Mouse (Mus musculus) layer of hippocampus, adult 18-20 months (tissue): ENCODE data around the gene Tmem259. TPM values are rescaled to one million over a fixed set of nuclear protein-coding genes. Genes with fewer than 3 reads are reported as not detected.
A peak's percentile ranks its signal among the peaks of the same experiment; 100 is the strongest.

Experiments used
- DNase-seq, 2 experiments: peaks; one replicate each; pipeline ENCODE4 v3.0.0; 2022; ENCODE audit warnings: low spot score in 2 of 2
- total RNA-seq, 2 experiments: library from RNA; stranded (reverse); gene quantifications; 2 replicates each; pipeline ENCODE4 v1.2.3; 2021

Gene Tmem259
- total RNA-seq, 2 experiments from 2014 or later: 118 to 123 TPM

DNA sequence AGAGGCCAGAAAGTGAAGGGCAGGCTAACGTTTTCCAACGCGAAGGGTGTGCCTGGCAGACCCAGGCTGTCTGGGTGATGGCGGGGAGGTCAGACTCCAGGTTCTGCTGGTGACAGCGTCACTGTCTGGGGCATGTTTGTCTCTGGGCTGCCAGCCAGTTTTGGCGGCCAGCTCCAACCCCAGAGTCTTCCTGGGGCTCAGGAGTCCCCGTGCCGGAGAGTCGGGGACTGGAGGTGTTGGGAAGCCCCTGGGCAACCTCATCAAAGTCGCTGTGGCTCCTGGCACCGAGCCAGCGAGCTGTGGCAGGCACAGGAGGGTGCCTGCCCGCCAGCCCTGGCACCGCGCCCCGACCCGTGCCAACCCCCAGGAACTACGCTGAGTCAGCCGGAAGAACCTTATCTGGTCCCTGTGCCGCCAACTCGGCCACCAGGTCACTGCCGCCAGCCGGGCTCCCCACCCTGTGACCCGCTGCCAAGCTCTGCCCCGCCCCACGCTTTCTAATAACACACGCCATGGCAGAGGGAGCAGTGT is 47.2 kb downstream of the Tmem259 start:
- no peak for DNase-seq

DNA sequence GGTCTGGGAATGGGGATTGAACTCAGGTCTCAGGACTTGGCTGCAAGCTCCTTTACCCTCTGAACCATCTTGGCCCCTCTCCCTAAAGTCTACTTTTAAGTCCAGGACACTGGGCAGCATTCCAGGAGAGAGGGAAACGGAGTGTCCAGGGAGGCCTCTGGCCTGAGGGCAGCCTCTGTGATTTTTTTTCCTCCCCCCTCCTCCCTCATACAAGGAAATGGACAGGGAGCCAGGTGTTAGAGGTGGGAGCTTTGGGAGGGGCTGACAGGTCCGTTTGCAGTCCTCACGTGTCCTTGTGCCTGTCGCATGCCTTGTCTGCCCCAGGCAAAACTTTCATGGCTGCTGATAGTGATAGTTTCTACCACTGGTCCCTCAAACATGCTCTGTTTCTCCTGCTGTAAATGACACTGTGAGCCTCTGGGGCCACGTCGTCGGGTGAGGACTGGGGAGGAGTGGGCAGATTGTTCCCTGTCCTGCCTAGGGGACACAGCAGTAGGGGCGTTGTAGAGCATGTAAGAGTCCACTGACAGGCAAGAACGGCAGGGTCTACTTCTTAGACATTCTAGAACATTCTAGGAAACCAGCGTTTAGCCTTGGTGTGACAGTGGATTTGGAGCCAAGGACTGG is 47.7 kb downstream of the Tmem259 start:
- no peak for DNase-seq

DNA sequence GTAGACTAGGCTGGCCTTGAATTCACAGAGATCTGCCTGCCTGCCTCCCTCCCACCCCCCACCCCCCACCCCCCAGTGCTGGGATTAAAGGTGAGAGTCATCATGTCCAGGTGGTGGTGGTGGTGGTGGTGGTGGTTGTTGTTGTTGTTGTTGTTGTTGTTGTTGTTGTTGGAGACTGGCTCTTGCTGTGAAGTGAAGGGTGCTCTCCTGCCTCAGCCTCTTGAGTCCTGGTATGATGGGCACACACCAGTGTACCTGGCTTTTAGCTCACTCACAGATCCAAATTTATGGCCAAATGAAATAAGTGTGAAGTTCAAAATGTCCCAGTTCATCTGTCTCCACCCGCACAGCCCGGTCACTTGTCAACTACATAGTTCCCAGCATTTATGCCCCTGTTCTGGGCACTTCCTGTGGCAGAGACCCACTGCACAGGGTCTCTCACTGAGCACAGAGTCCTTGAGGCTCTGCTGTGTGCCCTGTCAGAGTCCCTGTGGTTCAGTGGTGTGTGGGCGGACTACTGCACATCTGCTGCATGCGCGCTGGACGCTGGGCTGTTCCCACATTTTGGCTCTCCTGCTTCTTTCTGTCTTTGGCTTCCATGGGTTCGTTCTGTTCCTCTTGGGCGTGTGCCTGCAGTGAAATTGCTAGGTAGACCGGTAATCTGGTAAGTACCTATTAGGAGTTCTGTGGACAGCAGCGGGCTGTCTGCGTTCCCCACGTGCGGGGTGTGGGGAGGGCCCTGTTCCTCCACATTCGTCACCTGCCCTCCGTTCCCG is 49.1 kb downstream of the Tmem259 start:
- no peak for DNase-seq

DNA sequence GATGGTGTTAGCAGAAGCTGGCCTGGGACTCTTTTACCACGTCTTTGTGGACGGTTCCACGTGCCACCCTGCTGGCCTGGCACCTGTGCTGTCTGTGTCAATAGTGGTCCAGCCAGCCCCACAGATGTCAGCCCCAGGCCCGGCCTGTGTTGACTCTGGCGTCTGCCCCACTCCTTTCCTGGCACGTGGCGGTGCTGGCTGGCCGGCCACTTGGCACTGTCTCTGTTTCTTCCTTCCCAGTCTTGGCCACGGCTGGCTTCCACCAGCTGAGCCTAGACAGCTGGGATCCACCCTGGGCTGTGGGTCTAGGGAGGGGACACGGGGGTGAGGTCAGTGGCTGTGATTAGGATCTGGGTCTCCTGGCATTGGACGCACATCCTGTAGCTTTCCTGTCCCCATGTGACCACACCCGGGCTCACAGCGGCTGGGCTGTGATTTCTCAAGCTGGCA is 49.8 kb downstream of the Tmem259 start:
- DNase-seq: peak in 1 of 2 experiments; percentile 65

DNA sequence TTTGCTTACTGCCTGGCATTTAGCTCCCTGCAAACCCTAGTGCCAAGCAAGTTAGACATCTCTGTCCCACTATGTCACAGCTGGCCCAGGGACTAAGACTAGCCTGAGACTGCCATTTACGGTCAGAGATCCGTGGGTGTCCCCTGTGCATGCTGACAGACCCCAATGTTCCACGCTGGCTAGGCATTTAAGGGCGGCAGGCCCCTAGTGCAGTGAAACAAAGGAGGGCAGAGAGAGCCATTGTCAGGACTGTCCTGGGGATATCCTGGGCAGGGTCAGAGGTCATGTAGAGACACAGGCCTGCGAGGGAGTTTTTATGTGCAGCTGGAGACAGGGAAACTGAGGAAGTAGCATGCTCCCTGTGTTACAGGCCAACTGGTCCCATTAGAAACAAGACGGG is 50.3 kb downstream of the Tmem259 start:
- DNase-seq: no peak

DNA sequence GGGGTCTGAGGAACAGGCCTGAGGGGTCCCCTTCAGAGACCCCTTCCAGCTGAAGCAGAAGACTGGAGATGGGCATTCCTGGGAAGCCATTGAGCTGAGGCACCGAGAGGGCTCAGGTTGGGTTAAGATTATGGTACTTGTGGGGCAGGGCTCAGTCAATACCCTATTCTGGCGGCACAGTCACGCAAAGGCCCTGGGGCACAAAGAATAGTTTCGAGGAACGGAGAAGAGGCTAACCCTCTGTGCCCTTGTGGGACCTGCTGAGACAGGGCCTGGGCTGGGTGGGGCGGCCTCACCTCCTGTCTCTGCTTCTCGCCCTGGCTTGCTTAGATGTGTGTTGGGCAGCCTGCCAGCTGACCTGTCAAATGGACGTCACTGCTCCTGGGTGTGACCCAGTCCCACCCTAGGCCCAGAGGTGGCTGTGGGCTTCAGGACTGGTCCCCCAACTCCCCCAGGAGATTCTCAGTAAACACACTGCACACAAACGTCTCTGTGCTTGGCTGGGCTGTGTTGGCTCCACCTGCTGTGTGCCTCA is 50.9 kb downstream of the Tmem259 start:
- DNase-seq: no peak

DNA sequence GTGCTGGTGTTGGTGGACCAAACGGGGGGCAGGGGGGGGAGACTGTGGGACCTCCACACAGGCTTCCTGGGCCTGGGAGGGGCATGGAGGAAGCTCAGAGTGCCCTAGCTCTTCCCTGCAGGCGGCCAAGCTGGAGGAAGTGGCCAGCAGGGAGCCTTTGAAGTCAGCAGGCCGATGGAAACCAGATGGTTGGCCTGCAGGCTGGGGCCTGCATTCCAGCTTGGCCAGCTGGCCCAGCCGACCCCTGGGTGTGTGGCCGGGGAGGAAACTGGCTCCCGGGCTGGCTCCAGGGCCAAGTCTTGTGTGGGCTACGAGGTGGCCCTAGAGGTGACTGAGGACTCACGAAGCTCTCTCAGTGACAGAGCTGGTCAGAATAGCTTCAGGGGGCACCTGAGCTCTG is 51.4 kb downstream of the Tmem259 start:
- no peak for DNase-seq

DNA sequence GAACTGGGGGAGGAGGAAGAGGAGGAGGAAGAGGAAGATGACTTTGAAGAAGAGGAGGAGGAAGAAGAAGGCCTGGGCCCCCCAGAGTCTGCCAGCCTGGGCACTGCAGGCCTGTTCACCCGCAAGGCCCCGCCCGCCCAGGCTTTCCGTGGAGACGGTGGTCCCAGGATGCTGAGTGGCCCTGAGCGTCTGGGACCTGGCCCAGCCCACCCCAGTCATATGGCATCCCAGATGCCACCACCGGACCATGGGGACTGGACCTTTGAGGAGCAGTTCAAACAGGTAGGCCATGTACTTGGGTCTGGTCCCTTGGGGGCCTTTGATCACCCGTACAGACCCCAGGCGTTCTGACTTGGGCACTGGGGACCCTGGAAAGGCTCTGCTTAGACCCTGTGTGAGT is 52.3 kb downstream of the Tmem259 start:
- no peak for DNase-seq

DNA sequence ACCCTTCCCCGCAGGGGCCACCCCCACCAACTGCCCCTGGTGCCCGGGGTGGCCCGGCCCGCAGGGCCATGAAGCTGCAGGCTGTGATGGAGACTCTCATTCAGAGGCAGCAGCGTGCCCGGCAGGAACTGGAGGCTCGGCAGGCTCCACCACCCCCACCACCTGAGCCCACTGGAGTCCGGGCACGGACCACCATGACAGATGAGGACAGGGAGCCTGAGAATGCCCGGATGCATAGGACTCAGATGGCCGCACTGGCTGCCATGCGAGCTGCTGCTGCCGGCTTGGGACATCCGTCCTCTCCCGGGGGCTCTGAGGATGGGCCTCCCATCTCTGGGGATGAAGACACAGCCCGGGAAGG is 53.3 kb downstream of the Tmem259 start:
- no peak for DNase-seq

DNA sequence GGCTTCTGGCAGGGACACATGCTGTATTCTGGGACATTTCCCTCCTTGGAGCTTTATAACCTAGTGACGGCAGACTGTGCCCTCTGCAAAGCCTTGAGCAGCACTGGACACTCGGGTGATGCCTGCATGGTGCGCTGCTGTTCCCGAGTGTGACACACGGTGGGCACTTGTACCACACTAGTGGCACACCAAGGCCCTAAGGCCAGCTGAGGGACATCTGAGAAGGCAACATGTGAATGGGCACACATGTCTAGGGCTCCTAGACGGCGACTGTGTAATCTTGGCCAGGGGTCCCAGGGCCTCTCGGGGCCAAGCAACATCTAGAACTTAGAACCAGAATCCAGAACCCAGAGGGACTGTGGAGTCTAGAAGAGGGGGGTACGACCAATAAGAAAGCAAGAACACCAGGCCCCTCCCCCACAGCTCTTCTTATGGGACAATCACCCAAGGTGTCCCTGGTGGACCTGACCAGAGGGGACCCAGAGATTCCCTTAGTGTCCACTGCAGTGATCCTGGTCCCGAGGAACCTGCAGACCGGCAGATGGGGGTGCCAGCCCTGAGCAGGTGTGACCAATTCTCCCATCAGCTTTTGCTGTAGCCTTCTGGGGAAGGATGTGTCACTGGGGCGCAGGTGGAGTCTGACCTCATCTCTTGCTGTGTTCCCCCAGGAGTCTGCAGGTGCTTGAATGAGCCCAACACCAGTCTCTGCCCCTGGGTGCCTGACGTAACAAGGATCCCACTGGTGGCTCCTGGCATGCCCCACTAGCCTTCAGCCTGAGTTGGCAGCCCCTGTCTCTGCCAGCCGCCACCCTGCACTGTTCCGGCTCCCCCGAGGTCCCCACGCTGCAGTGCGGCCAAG is 53.9 kb downstream of the Tmem259 start:
- no peak for DNase-seq

DNA sequence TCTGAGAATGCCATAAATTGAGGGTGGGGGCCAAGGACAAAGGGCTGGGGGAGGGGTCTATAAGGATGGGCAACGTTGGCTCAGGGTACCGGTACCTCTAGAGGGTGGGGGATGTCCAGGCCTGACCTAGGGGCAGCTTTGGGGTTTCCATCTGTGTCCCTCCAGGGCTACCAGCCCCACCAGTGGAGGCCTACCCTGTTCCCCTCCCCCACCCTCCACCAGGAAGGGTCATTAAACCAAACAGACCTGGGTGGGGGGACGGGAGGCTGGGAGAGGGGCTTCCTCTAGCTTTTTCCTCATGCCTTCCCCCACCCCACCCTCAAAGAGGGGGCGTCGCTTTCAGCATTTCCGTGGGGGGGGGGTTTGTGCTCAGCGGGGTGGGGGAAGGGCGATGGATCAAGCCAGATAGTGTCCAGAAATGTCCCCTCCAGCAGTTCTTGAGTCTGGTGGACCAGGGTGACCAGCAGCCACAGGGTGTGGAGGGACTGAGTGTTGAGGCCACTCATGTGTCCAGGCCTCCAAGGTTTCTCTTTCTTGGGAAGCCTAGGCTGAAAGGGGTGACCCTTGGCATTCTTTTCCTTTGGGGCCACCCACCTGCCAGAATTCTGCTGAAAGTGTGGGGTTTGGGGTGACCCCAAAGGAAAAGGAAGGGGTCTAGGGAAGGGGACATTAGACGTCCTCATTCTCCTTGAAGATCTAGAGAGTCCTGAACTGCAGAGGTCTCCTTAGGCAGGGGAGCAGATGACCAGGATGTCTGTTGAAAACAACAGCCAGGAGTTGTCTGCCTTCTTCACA is 55.0 kb downstream of the Tmem259 start:
- no peak for DNase-seq

DNA sequence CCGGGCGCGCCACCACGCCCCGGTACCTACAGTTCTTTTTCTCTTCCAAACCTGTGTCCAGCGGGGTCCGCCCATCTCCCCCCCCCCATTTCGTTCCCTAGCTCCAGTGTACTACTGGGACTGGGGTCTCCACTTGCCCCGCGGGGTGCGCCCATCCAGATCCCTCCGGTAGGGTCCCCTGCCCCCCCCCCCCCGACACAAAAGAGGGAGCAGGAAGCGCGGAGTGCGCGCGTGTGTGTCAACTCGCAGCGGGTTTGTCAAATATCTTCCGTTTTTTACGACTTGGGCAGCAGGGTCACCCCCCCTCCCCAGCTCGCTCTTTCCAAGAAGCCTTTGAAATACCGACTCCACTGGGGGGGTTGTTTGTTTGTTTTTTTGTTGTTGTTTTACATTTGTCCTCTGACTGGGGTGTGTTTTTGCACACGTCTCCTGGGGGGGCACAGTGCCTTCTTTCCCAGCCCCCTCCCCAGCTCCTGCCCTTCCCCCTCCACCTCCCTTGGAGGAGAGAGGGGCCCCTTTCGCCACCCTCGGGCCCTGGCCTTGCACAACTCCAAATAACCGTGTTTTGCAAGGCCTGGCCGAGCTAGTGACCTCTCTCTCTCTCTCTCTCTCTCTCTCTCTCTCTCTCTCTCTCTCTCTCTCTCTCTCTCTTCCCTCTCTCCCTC is 56.0 kb downstream of the Tmem259 start:
- no peak for DNase-seq

DNA sequence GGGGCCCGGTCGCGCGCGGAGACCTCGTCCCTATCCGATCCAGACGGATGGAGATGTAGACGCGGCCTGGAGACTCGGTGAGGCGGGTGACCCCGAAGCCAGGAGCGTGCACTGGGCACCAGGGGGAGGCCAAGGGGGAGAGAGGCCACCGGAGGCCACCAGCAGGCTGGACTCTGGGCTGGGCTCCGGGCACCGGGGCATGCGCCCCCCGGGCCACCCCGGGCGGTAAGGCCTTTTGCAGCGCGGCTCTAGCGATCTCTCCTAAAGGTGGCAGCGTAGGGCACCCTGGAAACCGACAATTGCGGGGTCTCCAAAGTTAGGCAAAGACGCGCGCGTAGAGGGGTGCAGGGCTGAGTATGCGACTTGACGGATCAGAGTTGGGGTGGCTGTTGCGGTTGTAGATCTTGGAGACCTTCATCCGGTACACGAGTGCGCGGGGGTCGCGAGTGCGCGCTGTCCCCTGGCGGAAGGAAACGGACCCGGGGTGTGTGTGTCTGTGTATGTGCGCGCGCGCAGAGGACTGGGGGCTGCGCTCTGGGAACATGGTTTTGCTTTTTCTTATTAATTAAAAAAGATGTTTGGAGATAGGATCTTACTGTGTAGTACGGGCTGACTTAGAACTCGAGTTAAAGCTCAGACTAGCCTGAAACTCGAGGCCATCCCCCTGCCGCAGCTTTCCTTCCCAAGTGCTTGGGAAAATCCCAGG is 56.7 kb downstream of the Tmem259 start:
- DNase-seq: peak in 1 of 2 experiments; percentile 57

DNA sequence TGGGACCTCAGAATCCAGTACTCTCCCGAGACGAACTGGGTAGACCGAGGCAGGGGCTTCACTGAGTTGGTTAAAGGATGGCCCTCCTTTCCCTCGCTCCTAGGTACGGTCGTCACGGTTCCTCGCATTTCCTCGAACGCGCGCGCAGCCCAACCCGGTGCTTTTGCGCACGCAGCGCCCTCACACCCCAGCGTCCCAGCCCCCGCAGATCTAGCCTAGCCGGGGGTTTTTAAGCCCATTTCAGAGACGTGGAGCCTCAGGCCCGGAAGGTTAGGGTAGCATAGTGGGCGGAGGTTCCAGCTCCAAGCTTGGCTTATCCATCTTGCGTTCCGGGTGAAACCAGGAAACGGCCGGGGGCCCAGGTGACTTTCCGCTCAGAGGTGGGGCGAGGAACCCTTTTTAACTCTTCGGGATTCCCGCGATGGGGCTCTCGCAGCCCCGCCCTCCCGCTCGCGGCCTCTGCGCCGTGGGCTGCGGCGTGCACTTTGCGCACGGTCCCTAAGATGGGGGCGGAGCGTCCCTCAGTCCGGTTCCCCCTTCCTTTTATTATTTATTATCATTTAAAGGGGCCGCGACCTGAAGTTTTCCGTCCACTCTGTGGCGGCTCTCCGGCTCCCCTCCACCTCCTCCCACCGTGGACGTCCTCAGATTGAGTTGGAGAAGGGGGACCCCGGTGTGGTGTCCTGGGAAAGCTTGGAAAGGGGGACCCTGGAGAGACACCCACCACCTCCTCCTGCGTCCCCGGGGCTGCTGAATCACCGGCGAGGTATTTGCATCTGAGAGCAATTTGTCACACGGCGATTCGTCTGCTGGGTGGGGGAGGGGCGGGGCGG is 57.4 kb downstream of the Tmem259 start, which contains the start of gene Arid3a:
TSS of gene Arid3a (plus strand) at position 553 of the 833 bp plus-strand sequence.
- peak; percentile 86 to 89 for DNase-seq

DNA sequence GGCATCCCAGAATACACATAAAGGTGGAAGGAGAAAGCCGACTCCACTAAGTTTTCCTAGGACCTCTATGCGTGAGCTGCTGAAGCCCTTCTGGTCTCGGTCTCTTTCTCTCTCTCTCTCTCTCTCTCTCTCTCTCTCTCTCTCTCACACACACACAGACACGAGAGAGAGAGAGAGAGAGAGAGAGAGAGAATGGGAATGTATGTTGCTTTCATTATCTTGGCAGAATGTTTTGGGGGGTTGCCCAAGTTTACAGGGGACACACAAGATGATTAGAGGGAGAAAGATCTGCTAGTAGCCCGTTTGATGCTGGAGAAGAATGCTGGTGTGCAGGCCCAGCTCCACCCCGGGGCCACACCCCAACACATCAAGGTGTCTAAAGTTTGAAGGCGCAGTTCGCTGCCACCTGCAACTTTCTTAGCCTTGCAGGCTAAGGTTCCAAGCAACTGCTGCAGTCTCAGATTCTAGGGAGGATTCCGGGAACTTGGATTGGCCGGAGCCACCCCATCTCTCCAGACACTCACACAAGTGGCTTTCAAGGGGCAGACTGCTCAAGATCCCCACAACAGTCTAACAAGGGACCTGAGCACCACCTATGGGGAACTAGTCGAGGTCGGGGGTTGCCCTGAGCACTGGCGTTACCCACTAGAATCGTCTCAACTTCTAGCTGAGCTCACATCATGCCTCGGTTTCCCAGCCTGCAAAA is 58.2 kb downstream of the Tmem259 start:
- no peak for DNase-seq

DNA sequence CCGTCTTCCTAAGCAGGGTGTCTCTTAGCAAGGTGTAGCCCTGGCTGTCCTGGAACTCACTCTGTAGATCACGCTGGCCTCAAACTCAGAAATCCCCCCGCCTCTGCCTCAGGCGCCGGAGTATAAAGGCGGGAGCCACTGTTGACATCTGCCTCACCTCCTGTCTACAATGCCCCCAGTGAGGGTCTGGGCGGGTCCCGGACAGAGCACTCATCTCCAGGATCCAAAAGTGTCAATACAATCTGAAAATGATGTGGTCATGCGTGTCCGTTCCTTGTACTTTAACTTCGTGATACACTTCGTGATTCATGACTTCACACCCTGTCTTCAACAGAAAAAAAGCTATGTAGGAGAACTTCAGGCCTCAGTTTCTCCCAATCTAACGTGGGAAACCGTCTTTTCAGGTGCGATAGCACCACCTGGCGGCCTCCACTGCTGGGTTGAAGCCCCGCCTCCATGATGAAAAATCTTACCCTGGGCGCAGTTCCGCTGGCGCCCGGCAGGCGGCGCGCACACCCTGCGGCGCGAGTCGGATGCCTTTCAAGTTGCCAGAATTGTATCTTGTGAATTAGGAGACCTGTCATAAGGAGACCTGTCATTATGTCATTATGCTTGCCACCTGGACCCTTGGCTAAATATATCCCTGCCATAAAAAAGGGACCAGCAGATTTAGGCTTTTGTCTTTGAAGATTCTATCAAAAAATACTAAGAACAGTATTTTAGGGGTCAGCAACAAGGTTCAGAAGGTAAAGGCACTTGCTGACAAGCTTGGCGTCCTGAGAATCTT is 58.9 kb downstream of the Tmem259 start:
- peak; percentile 91 to 98 for DNase-seq
